Mouse (Mus musculus): Measurements from ENCODE around the gene Naa15.
A peak's percentile ranks its signal among the peaks of the same experiment; 100 is the strongest.
"Not testable (repeated sequence)": the region's sequence is repeated elsewhere in the genome, so short reads cannot be mapped to it uniquely, and the experiment has no call there.

Gene Naa15

DNA sequence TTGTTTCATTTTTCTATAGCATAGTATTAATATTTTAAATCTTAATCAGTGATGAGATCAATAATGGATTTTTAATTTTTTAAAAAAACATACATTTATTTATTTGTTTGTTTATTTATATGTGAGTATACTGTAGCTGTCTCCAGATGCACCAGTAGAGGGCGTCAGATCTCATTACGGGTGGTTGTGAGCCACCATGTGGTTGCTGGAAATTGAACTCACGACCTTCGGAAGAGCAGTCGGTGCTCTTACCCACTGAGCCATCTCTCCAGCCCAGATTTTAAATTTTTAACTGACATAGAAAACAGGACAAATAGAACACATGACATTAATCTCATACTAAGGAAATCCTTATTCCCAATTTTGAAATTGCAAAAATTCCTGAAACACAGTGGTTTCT, 19.4 kb downstream of the Naa15 start:
- not testable (repeated sequence) for DNase-seq (ENCODE audit: low spot score)

DNA sequence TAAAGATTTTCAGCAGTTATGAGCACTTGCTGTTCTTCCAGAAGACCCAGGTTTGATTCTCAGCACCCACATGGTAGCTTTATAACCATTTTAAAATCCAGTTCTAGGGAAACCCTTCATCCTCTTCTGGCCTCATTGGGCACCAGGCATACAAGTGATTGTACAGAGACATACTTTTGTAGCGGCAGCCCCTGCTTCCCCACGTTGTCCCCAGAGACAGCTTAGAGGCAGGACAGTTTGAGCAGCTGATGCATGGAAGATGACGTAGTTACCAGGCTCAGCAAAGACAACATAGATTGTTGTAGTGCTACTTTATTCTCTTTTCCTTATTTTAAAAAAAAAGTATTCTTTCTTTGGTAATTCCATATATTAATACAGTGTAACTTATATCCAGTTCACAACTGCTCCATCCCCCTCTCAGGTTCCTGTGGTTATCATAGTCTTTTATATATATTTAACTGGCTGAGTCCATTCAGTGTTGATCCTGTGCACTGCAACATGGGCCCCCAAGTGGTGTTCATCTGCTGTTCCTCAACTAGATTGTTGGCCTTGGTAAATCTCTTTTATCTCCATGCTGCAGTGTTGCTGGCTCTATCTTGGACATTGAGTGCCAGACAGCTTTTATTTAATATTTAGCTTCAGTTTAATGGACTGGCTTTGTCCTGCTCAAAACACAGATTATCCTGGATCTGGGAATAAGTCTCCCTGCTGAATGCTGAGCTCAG, 20.1 kb downstream of the Naa15 start:
- DNase-seq (ENCODE audit: low spot score), result no peak

GRCm38 (mm10) chr3:51468530-51468929, 53.6 kb downstream of the Naa15 start:
- DNase-seq (ENCODE audit: low spot score), result no peak

DNA sequence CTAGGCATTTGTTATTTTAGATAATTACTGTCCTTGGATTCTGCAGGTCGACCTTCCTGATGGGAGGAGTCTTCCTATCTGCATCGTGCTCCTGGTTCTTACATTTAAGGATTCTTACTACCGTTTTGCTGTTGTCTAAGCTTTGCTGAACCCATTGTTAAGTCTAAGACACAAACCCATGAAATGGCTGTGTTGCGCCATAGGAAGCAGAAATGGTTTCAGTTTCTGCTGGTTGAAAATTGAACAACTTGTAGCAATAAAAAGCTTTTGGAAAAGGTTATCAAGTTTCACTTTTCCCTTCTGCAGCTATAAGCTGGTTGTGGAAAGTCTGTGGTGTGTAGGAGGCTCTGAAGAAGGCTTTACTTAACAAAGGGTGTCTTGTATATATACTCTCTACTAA, 60.8 kb downstream of the Naa15 start:
- DNase-seq (ENCODE audit: low spot score), result no peak

- DNase-seq (ENCODE audit: low spot score), result no peak
Measured at GRCm38 (mm10) chr3:51479893-51480292, 64.9 kb downstream of the Naa15 start.

DNA sequence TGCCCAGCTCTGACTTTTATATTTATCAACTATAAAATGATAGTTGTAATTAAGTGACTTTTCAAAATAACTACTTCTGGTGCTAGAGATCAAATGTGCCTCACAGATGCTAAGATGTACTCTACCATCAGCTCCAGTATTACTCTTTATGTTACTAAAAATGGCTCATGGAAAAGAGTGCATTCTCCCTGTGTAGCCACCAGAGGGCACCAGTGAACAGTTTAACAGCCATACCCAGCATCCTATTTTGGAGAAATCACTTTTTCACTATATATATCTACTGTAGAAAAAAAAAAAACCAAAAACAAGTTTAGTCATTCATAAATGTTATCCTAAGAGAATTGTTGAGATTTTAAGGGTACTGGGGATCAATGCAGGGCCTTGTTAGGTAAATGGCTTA, 66.1 kb downstream of the Naa15 start:
- peak; percentile 44 for DNase-seq (ENCODE audit: low spot score)

- no peak for DNase-seq (ENCODE audit: low spot score)
Measured at GRCm38 (mm10) chr3:51481881-51482280, 66.9 kb downstream of the Naa15 start.

- DNase-seq (ENCODE audit: low spot score), result no peak
Measured at GRCm38 (mm10) chr3:51482781-51483180, 67.8 kb downstream of the Naa15 start.

DNA sequence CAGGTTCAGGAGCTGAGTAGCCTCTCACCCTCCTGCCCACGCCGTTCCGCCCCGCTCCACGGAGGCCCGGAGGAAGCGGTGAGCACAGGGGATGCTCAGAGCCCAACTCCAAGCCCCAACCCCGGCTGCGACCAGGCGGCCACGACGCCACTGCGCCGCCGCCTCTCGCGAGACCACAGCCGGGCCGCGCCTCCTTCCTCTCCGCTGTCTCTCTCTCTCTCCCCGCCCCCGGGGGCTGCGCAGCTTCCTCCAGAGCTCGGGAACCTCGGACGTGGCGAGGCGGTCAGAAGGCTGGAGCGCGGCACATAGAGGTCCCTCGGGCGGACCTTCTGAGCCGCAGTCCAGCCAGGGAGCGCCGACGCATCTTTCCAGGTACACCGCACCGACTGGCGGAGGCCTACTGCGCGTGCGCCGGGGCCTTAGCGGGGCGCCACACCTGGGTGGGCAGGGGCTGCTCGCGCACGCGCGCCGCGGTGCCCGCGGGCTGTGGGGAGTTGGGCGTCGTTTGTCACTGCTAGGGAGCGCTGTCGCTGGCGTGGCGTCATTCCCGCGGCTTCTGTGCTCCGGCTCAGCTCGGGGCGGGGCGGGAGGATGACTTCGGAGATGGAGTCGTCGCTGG, 68.9 kb downstream of the Naa15 start, which contains the start of gene Rab33b:
Gene Rab33b (plus strand): TSS at position 180 of the 619 bp plus-strand sequence.
- DNase-seq (ENCODE audit: low spot score), result peak; percentile 98

GRCm38 (mm10) chr3:51484370-51484769, 69.4 kb downstream of the Naa15 start:
- DNase-seq (ENCODE audit: low spot score), result no peak

- DNase-seq (ENCODE audit: low spot score), result no peak
Measured at GRCm38 (mm10) chr3:51485347-51485746, 70.4 kb downstream of the Naa15 start.

DNA sequence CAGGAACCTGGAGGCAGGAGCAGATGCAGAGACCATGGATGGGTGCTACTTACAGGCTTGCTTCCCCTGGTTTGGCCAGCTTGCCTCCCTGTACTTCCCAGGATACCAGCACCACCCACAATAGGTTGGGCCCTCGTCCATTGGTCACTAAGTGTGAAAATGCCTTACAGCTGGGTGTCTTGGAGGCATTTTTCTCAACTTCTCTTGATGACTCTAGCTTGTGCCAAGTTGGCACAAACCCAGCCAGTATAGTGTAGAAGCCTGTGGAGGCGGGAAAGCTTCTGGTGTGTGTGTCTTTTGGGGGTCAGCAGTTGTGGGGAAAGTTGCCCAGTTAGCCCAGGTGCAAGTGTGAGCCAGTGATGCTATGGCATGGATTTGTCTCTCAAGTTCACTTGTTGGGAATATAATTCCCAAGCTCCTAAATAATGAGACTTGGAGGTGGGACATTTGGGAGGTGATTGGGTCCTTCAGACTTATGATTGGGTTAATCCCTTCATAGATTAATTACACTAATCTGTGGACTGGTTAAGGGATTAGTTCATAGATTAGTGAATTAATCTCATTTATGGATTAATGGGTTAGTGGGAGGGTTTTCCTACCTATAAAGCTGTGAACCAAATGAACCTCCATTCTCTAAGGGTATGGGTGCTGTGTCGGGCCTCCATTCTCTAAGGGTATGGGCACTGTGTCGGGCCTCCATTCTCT, 71.7 kb downstream of the Naa15 start:
- DNase-seq (ENCODE audit: low spot score), result no peak

- DNase-seq (ENCODE audit: low spot score), result no peak
Measured at GRCm38 (mm10) chr3:51490088-51490753, 75.3 kb downstream of the Naa15 start.

- no peak for DNase-seq (ENCODE audit: low spot score)
Measured at GRCm38 (mm10) chr3:51493272-51493838, 78.4 kb downstream of the Naa15 start.

- no peak for DNase-seq (ENCODE audit: low spot score)
Measured at GRCm38 (mm10) chr3:51494466-51494865, 79.5 kb downstream of the Naa15 start.

DNA sequence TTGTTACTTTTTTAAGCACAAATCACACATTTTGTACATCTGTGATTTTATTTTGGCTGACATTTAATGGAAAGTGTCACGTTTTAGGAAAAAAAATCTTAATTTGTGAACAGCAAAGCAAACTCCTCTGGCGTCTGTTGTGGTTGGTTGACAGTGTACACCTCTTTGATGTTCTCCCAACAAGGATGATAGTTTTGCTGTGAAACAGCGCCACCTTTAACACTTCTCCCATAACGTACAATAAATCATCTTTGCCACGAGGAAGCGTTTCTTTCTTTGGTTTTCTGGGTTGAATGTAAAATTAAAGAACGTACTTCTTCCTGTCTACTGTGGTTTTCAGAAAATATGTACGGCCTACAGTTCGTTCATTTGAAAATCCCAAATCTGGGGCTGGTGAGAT, 80.7 kb downstream of the Naa15 start:
- DNase-seq (ENCODE audit: low spot score), result no peak

DNA sequence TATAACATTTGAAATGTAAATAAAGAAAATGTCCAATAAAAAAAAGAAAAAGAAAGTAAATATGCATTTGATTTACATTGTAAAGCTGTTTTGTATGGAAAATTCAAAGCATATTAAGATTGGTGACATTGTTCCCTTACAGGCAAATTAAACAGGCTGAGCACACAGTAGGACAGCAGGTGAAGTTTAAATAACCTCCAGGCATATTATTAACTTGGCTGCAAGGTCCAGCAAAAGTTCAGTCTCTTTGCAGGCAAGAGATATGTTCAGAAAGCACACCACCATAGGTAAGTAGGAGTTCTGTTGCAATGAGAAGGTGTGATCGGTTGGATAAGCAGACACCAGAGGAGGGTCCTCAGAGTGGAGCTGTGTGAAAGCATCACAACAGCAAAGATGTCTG, 83.0 kb downstream of the Naa15 start:
- no peak for DNase-seq (ENCODE audit: low spot score)

DNA sequence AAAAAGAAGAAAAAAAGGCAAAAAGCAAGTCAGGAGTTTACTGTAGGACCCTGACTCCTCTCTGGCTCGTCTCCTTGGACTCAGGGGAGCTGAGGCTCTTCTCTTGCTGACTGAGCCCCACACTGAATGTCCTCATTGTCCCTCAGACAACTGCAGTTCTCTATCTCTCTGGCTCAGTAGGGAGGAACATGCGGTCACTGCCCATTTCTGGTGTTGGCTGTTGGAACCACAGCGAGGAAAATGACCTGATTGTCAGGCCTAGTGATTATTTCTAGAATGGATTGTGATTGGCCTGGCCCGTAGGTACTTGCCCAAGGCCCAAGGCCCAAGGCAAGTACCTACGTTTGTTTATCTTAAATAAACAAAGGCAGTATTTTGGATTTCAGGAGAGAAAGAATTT, 83.7 kb downstream of the Naa15 start:
- DNase-seq (ENCODE audit: low spot score), result no peak

DNA sequence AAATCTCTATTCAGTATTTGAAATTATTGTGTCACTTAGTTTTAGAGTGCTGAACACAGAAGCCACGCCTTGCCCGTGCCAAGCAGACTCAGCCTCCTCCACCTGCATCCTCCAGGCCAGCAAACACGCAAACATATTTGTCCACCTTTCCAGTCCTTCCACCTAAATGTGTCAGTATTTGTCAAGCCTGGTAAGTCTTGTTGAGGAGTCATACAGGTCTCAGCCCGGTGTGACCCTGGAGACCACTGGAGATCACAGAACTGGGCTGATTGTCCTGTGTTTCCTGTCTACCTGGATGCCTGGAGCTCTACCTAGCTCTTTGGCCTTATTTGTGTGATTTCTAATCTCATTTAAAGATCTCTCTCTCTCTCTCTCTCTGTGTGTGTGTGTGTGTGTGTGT, 84.9 kb downstream of the Naa15 start:
- DNase-seq (ENCODE audit: low spot score), result peak; percentile 66

DNA sequence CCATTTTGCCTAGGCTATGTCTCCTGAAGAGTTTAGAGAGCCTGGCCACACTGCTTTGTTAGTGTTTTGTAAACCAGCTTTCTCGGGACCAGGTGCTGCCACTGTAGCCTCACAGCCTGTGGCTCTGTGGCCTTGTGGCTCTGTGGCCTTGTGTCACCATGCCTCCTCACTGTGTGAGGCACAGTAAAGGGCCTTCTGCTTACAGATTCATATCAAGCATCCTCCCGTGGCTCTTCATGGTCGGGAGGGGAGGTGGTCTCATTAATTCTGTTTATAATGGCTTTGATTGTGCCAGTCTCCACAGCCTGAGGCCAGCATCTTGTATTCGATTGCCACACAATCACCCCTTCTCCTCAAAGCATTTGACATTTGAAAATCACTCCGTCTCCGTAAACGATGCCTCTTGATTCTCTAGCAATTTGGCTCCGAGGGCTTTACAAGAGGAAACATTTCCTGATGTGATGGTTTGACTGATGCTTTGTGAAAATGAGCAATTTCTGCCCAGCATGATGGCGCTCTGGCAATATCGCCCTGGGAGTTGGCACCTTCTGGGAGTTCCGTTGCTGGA, 89.5 kb downstream of the Naa15 start:
- no peak for DNase-seq (ENCODE audit: low spot score)

GRCm38 (mm10) chr3:51505465-51505864, 90.5 kb downstream of the Naa15 start:
- no peak for DNase-seq (ENCODE audit: low spot score)

DNA sequence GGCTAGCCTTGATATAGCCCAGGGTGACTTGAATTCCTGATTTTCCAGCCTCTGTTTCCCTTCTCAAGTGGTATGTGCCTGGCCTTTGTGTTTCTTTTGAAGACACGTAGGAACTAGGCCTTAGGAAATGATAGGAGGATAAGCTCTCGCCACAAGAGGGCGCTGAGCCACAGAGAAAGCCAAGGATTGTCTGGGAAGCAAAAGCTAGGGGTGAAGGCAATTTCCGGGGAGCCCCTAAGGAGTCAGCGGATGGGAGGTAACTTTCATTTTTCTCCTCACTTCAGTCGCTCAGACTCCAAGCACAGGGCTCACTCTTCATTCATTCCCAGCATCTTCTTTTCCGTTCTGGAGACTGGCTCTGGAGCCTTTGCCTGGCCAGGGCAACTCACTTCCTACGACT, 96.0 kb downstream of the Naa15 start:
- DNase-seq (ENCODE audit: low spot score), result peak; percentile 86

Measured in urinary bladder, postnatal 14 days (tissue).